ENCODE assay signal across 11 mouse cellular contexts in the genomic region with DNA sequence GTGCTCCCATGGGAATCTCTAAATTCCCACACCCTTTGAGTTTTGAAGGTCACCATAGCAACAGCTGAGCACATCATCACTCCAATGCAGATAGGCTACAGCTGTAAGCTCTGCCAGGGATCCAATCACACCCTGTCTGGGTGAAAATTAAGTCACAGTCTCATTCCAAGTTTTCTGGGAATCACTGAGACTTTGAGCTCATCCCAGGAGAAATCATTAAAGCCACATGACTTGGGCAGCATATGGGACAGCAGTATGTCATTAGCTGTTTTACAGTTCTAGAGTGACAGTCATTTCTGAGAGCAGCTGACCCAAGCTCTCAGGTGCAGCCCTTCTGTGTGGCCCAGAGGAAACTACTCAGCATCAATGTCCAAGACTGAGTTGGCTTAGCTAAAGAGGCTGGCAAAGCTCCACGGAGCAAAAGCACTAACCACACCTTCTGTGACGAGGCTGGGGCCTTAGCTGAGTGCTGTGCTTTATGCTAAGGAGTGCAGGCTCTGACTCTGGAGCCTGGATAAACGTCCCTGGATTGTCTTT. TPM values are rescaled to one million over a fixed set of nuclear protein-coding genes. Genes with fewer than 3 reads are reported as not detected.
DNase-seq lines count a peak whose midpoint lies in the region; ATAC-seq and TF ChIP-seq lines count a peak whose summit lies in the region.
"Had no signal": no experiment of that assay in that cellular context is flagged by ENCODE, and none has a peak within 500 bp of the region (broad histone marks: within the 10 kb centered on the region; RNA-seq: fewer than 3 reads in every experiment).

No protein-coding gene starts in this region.

- ATAC-seq in limb, embryonic 12.5 days (ENCODE audit: insufficient number of reproducible peaks, insufficient read depth, low FRiP score, low TSS enrichment, low read depth), result peak; percentile 59; the same call in 1 of the 2 replicates
- ATAC-seq in heart, postnatal 0 days (ENCODE audit: insufficient read depth, low read depth), result peak; percentile 78

- no peak for TF ChIP-seq CTCF in heart, postnatal 0 days (IDR thresholded peaks at IDR 0.05; ENCODE audit: low read depth)

- no peak overlapping the region for H3K27ac ChIP-seq in limb, embryonic 12.5 days
- no peak overlapping the region for H3K27ac ChIP-seq in limb, embryonic 10.5 days
- no peak overlapping the region for H3K27ac ChIP-seq in heart, postnatal 0 days (ENCODE audit: low read depth)
- H3K27ac ChIP-seq: liver, embryonic 15.5 days had no signal

- TF ChIP-seq EP300 in heart, postnatal 0 days (IDR thresholded peaks at IDR 0.05; ENCODE audit: low read depth), result no peak

- WGBS in limb, embryonic 12.5 days, result 39% methylated on average over 3 of the region's 3 CpGs
- 61% methylated on average over 3 of the region's 3 CpGs for WGBS in limb, embryonic 10.5 days
- 21% methylated on average over 3 of the region's 3 CpGs for WGBS in heart, postnatal 0 days

- no peaks in the 10 kb centered on the region for H3K27me3 ChIP-seq in limb, embryonic 12.5 days
- H3K27me3 ChIP-seq in limb, embryonic 10.5 days (ENCODE audit: low read depth, poor library complexity, severe bottlenecking), result no peaks in the 10 kb centered on the region
- no peaks in the 10 kb centered on the region for H3K27me3 ChIP-seq in heart, postnatal 0 days (ENCODE audit: control insufficient read depth, insufficient read depth, low read length)
- H3K27me3 ChIP-seq: liver, embryonic 15.5 days had no signal

- H3K9me3 ChIP-seq in limb, embryonic 12.5 days, result no peaks in the 10 kb centered on the region
- no peaks in the 10 kb centered on the region for H3K9me3 ChIP-seq in limb, embryonic 10.5 days (replicated peaks)
- no peaks in the 10 kb centered on the region for H3K9me3 ChIP-seq in heart, postnatal 0 days (replicated peaks; ENCODE audit: control insufficient read depth, low read length)
- H3K9me3 ChIP-seq: liver, embryonic 15.5 days had no signal

- no peak overlapping the region for H3K9ac ChIP-seq in limb, embryonic 12.5 days (replicated peaks)
- no peak overlapping the region for H3K9ac ChIP-seq in heart, postnatal 0 days (replicated peaks; ENCODE audit: low read depth, low read length)
- H3K9ac ChIP-seq: liver, embryonic 15.5 days had no signal

- H3K36me3 ChIP-seq in limb, embryonic 12.5 days, result no peaks in the 10 kb centered on the region
- H3K36me3 ChIP-seq in limb, embryonic 10.5 days, result no peaks in the 10 kb centered on the region
- H3K36me3 ChIP-seq in heart, postnatal 0 days (replicated peaks; ENCODE audit: control insufficient read depth, insufficient read depth, low read length), result no peaks in the 10 kb centered on the region
- H3K36me3 ChIP-seq: liver, embryonic 15.5 days had no signal

- no peaks in the 10 kb centered on the region for H3K4me1 ChIP-seq in limb, embryonic 12.5 days (replicated peaks)
- H3K4me1 ChIP-seq in limb, embryonic 10.5 days, result no peaks in the 10 kb centered on the region
- no peaks in the 10 kb centered on the region for H3K4me1 ChIP-seq in heart, postnatal 0 days (ENCODE audit: control insufficient read depth, insufficient read depth)
- H3K4me1 ChIP-seq: liver, embryonic 15.5 days had no signal

- DNase-seq in adrenal gland, postnatal 14 days, result peak; percentile 27
- no peak for DNase-seq in adrenal gland, postnatal 4 days (ENCODE audit: low spot score in 2 of 2)
- DNase-seq in limb, embryonic 10.5 days (ENCODE audit: low spot score), result no peak
- DNase-seq in heart, postnatal 0 days (ENCODE audit: low spot score), result peak; percentile 13
- DNase-seq in mesoderm, embryonic 11.5 days (ENCODE audit: low read depth, low spot score), result peak; percentile 48
- DNase-seq in cerebellum, adult 8-10 months, result no peak
- no peak for DNase-seq in liver
- DNase-seq: adrenal gland, adult 8-10 months; gastrocnemius, postnatal 25 days had no signal

- no peak overlapping the region for H3K4me2 ChIP-seq in limb, embryonic 12.5 days
- no peak overlapping the region for H3K4me2 ChIP-seq in heart, postnatal 0 days (ENCODE audit: low read depth, low read length)
- H3K4me2 ChIP-seq: liver, embryonic 15.5 days had no signal

- H3K4me3 ChIP-seq in limb, embryonic 12.5 days (replicated peaks), result no peak overlapping the region
- no peak overlapping the region for H3K4me3 ChIP-seq in limb, embryonic 10.5 days
- no peak overlapping the region for H3K4me3 ChIP-seq in heart, postnatal 0 days (ENCODE audit: low read depth, low read length)
- H3K4me3 ChIP-seq: liver, embryonic 15.5 days had no signal

RNA-seq across cellular contexts. Expression of a gene that starts 42.3 kb away (rescaled TPM):
- total RNA-seq in adrenal gland, postnatal 14 days (2021), result 3.1 and 3.6 TPM in 2 replicates
- 1 to 10 TPM; 4.0 to 5.9 TPM for total RNA-seq in adrenal gland, postnatal 4 days (2021)
- polyA plus RNA-seq in limb, embryonic 12.5 days (2016; fragmentation: Nextera tagmentation; extraction: Ambion mirVana), result 0.70 and 0.74 TPM in 2 replicates
- 0.05 TPM in 2 replicates for polyA plus RNA-seq in limb, embryonic 10.5 days (2016; fragmentation: Nextera tagmentation; extraction: Ambion mirVana)
- 0.57 and 2.8 TPM in 2 replicates for total RNA-seq in heart, postnatal 0 days (2014; rRNA removed; ENCODE audit: low replicate concordance)
- 2.6 and 3.0 TPM in 2 replicates for polyA plus RNA-seq in heart, postnatal 0 days (2015; fragmentation: Nextera tagmentation; extraction: Ambion mirVana)

Comparison
In these comparisons a context has a peak if more than half of its experiments do, and no peak if none do; other contexts are left out.
1. DNase-seq: peak in adrenal gland, postnatal 14 days (single experiment), heart, postnatal 0 days (single experiment) and mesoderm, embryonic 11.5 days (single experiment); none in adrenal gland, postnatal 4 days (0 of 2), limb, embryonic 10.5 days (single experiment), cerebellum, adult 8-10 months (single experiment) and liver (single experiment).